Mouse (Mus musculus): ENCODE measurements around the gene Bmper.

GRCm38 (mm10) chr9:23397876-23398275, 175.0 kb downstream of the Bmper start:
- TF ChIP-seq CTCF (IDR thresholded peaks at IDR 0.05; ENCODE audit: low read depth) (no peak), EP300 (IDR thresholded peaks at IDR 0.05; ENCODE audit: low read depth) (no peak)
